Mouse (Mus musculus) testis, adult 2 months (tissue): ENCODE data around the gene Cblb. TPM values are rescaled to one million over a fixed set of nuclear protein-coding genes. Genes with fewer than 3 reads are reported as not detected.

Experiments
- H3K27ac ChIP-seq: fragments of 200-500 bp; 2 replicates; pipeline ENCODE4 v1.5.1; 2012; ENCODE audit warnings: low read depth, low read length; ENCODE audit not compliant: control insufficient read depth, insufficient read depth
- H3K27me3 ChIP-seq: fragments of 200-500 bp; 2 replicates; pipeline ENCODE4 v1.6.1; 2012; ENCODE audit warnings: mild to moderate bottlenecking, low read length, moderate library complexity; ENCODE audit not compliant: control insufficient read depth, insufficient read depth
- H3K36me3 ChIP-seq: fragments of 200-500 bp; 2 replicates; pipeline ENCODE4 v1.6.1; 2012; ENCODE audit warnings: mild to moderate bottlenecking, low read length; ENCODE audit not compliant: control insufficient read depth, insufficient read depth
- H3K4me1 ChIP-seq: fragments of 200-500 bp; 2 replicates; pipeline ENCODE4 v1.6.1; 2012; ENCODE audit warnings: low read length; ENCODE audit not compliant: control insufficient read depth, insufficient read depth
- H3K4me3 ChIP-seq: fragments of 200-500 bp; 2 replicates; pipeline ENCODE4 v1.5.1; 2012; ENCODE audit warnings: low read depth, mild to moderate bottlenecking, low read length, moderate library complexity, mixed read lengths; ENCODE audit not compliant: control insufficient read depth
- CTCF ChIP-seq: fragments of 200-500 bp; IDR thresholded peaks from 2 replicates; pipeline ENCODE4 v1.5.1; 2012; ENCODE audit warnings: low read depth, mild to moderate bottlenecking, inconsistent platforms, low read length, moderate library complexity; ENCODE audit not compliant: control insufficient read depth, insufficient read depth, insufficient replicate concordance
- POLR2A ChIP-seq: fragments of 200-500 bp; IDR thresholded peaks from 2 replicates; pipeline ENCODE4 v1.6.1; 2012; ENCODE audit warnings: low read depth, mild to moderate bottlenecking, inconsistent platforms, low read length, moderate library complexity; ENCODE audit not compliant: control insufficient read depth
- polyA plus RNA-seq: library from polyadenylated mRNA; depleted of rRNA; stranded (reverse); fragments of >200 nt; gene quantifications from 2 replicates; pipeline ENCODE4 v1.2.3, GENCODE M21; 2012; rRNA removed

Gene Cblb
- polyA plus RNA-seq = 16.9 and 17.3 TPM in 2 replicates

DNA sequence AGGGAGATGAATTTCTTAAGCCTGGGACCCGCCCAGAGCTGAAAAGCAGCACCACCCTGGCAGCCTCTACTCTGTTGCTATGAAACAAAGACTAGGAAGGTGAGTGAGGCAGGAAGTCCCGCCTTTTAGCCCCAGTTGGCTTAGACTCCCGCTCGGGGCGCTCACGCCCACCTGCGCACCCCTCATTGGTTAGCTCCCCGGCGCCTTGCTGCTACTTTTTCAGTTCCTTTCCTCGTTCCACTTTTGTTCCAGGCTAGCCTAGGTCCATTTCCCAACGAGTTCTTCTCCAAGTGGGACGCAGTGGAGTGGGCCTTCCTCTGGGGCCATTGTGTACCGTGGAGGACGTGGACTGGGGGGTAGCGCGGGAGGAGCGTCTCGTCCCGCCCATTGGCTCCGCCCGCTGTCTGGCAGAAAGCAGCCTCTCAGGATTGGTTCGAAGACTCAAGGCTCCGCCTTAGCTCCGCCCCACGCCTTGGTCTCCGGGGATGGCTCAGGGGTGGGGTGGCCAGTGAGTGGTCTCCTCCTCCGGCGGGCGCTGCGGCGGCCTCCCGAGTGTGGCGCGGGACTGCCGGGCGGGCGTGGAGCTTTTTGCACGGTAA, at the start of gene Cblb:
Cblb (plus strand) TSS at position 135 of the 599 bp plus-strand sequence.
- H3K27me3 ChIP-seq = no peaks in the 10 kb centered on the region
- no peak for TF ChIP-seq CTCF
- TF ChIP-seq POLR2A = no peak; the same call in none of the 2 replicates
- H3K27ac ChIP-seq = peak within 1 kb of the TSS; percentile 96
- H3K36me3 ChIP-seq = no peaks in the 10 kb centered on the region
- H3K4me1 ChIP-seq = peaks cover 4% of the 10 kb centered on the region
- H3K4me3 ChIP-seq = peak within 1 kb of the TSS; percentile 96

DNA sequence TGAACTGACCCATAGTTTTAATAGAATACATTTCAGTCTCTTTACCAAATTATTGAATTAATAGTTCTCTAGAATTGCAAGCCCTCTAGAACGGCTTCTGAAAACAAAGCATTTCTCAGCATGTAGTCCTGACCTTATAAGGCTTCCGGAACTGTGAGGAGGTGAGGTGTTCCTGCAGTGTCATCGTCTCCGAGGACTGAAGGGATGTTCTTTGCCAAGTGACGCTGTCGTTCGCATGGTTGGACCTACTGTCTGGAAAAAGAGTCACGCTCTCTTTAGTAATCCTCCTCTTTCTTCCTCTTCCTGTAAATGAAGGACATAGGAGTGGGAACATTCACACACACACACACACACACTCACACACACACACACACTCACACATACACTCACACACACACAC, 45.6 kb upstream of the Cblb start:
- TF ChIP-seq POLR2A = no peak
- no peak for TF ChIP-seq CTCF
- H3K27ac ChIP-seq = no peak overlapping the region
- no peak overlapping the region for H3K4me3 ChIP-seq
- no peaks in the 10 kb centered on the region for H3K27me3 ChIP-seq
- no peaks in the 10 kb centered on the region for H3K36me3 ChIP-seq
- no peaks in the 10 kb centered on the region for H3K4me1 ChIP-seq

DNA sequence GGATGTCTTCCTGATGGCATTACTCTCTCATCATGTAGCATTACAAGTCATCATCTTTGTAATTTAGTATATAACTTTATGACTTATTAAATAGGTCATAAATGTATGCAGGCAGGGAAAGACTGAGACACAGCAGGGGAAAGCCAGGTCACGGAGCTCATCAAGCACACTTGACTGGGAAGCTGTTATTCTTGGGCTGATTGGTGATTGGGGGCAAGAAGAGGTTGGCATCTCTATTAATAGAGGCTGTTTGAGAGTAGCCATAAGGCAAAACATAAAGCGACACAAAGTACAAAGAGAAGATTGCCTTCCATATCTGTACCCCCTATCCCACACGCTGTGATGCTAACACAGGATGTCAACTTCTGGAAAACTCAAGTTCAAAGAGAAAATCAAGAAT, 44.8 kb upstream of the Cblb start:
- Histone ChIP-seq H3K4me3 (no peak overlapping the region), H3K4me1 (no peaks in the 10 kb centered on the region), H3K27ac (no peak overlapping the region), H3K36me3 (no peaks in the 10 kb centered on the region), H3K27me3 (no peaks in the 10 kb centered on the region)
- TF ChIP-seq CTCF (no peak), POLR2A (no peak)

DNA sequence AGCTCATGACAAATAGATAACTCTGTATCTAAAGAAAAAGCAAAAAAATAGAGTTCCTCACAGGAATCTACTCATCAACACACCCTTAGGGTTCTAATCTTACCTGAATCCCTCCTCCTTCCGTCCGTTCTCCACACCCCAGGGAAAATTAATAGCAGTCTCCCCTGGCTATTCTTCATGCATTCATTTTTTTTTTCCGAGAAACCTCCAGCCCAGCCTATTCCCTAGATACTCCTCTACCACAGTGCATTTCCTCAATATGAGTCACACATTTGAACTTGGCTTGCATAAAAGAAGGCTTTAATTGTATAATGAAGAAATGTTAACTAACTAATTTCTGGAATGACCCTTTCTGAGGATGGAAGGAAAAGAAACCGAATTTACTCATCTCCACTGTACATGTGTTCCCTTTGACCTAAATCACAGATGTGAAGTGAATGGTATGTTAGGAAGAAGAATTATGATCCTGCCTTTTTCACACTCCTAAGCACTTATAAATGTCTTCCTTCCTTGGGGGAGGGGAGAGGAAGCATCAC, 43.9 kb upstream of the Cblb start:
- no peak overlapping the region for H3K27ac ChIP-seq
- TF ChIP-seq POLR2A (no peak), CTCF (no peak)
- no peak overlapping the region for H3K4me3 ChIP-seq
- no peaks in the 10 kb centered on the region for H3K27me3 ChIP-seq
- H3K36me3 ChIP-seq = no peaks in the 10 kb centered on the region
- no peaks in the 10 kb centered on the region for H3K4me1 ChIP-seq

DNA sequence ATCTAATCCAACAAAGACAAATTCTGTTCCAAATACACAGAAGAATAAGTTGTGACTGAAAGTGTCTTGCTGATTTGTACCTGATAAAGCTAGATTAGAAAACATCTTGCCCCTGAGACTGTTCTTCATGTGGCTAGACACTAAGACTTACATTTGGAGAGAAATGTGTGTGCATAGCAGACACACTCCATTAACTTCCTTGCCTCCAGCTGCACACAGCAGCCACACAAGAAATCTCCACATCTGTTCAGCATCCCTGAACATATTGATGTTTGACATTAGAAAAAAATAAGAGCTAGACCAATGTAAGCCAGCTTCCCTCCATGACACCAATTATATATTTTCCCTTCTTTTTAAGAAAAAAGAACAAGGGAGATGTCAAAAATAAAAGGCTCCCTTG, 43.0 kb upstream of the Cblb start:
- no peaks in the 10 kb centered on the region for H3K36me3 ChIP-seq
- H3K4me1 ChIP-seq = peaks cover 3% of the 10 kb centered on the region
- TF ChIP-seq CTCF (no peak), POLR2A (no peak)
- no peaks in the 10 kb centered on the region for H3K27me3 ChIP-seq
- H3K4me3 ChIP-seq = no peak overlapping the region
- H3K27ac ChIP-seq = no peak overlapping the region

DNA sequence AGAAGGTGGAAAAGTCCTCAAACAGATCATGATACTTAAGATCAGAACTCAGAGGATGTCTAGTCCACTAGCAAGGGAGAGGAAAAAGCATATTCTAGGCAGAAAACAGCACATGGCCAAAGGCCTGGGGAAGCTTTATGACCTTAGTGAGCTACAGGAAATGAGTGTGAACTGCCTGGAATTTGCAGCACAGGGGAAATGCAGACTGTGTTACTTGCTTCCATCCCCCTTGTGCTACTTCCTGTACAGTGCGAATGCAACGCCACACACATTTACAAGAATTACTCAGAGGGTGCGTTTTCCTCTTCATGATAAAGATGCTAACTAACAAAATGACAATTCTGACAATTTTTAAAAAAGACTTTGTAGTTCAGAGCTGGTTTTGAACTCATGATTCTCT, 41.8 kb upstream of the Cblb start:
- Histone ChIP-seq H3K4me3 (no peak overlapping the region), H3K27me3 (no peaks in the 10 kb centered on the region), H3K27ac (no peak overlapping the region), H3K36me3 (no peaks in the 10 kb centered on the region), H3K4me1 (peaks cover 3% of the 10 kb centered on the region)
- TF ChIP-seq POLR2A (no peak), CTCF (no peak)

DNA sequence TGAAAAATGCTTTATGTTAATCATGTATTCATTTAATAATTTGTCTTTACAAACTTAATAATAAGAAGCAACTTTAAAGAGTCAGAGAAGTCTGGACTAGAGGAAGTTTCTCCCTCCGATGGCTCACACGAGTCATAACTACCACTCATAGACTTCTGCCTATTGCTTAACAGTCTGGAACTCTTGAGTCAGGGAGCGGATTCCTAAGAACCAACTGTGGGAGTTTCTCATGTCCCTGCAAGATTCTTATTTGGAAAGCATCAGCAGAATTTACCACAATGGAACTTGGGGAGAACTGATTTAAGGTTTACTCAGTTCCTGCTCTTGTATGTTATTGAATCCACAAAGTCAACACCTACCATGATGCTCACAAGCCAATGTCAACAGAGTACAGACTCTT, 31.0 kb upstream of the Cblb start:
- TF ChIP-seq CTCF = no peak
- H3K27ac ChIP-seq = no peak overlapping the region
- no peaks in the 10 kb centered on the region for H3K4me1 ChIP-seq
- no peaks in the 10 kb centered on the region for H3K36me3 ChIP-seq
- H3K4me3 ChIP-seq = no peak overlapping the region
- no peaks in the 10 kb centered on the region for H3K27me3 ChIP-seq

DNA sequence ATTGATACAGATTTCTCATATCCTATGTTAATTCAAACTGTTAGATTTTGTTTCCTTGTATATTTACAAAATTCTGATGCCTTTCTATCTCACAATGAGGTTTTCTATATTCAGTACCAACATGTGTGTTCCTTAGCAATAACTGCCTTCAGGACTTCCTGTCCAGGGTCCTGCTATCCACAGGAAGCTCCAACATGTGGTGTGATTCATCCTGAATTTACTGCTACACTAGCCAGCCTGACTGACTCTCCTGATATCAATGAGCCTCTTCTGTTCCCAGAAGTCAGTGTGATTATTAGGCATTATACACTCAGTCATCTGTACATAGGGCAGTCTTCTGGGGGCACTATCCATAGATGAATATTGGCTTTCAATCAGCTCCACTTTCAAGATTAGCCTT, 30.2 kb upstream of the Cblb start:
- Histone ChIP-seq H3K4me3 (no peak overlapping the region), H3K4me1 (no peaks in the 10 kb centered on the region), H3K27ac (no peak overlapping the region), H3K27me3 (no peaks in the 10 kb centered on the region), H3K36me3 (no peaks in the 10 kb centered on the region)
- TF ChIP-seq CTCF = no peak
